Mouse (Mus musculus): ENCODE results near the gene Arf4. TPM values are rescaled to one million over a fixed set of nuclear protein-coding genes. Genes with fewer than 3 reads are reported as not detected.

Arf4 gene
- polyA plus RNA-seq (2017; shearing (Covaris generic)): 262 TPM

GRCm38 (mm10) chr14:26637851-26638707 lies at the start of gene Arf4:
Arf4 (plus strand) TSS chr14:26638074.

DNA sequence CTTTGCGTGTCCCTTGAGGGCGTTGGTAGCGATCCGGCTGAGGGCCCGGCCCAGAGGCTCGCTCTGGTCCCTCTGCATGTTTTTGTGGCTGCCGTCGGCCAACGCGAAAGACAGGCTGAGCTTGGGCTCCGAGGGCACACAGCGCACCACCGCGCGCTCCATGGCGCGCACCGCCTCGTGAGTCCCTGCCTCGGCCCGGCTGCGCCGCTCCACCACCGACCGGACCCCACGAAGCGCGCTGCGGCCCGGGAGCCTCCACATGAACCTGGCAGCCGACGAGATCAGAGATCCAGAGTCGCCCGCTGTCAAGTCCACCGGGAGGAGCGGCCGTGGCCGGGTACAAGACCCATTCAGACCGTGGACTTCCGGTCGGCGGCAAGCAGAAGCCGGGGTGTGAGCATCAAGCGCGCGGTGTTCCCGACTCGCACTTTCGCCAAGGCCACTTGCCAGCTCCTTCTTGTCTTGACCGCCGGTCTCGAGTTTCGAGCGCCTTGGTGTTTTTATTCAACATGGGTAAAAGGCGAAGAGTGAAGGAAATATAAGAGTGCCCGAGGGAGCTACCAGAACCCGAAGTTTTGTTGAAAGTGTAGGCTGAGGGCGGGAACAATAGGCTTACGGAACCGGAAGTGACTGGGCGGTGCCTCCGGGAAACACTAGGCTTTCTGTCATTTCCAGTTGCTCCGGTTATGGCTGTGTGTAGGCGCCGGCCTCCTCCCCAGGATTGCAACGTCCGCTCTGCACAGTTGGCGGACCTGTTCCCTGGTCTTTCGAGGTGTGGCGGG lies 31.6 kb downstream of the Arf4 start, which contains the start of gene Pde12:
Gene Pde12, minus strand, starts transcription at position 592 of the 782 bp plus-strand sequence.

GRCm38 (mm10) chr14:26692974-26693373 lies 55.1 kb downstream of the Arf4 start, which contains the start of gene Dnah12:
Dnah12 (plus strand) TSS chr14:26693274.

Other genes starting within 250 kb of the Arf4 start
- gene Slmap, start 103.1 kb upstream of the Arf4 start, polyA plus RNA-seq (2017; shearing (Covaris generic)): 11.7 TPM
- 6.7 TPM for gene Dennd6a, start 64.2 kb upstream of the Arf4 start, polyA plus RNA-seq (2017; shearing (Covaris generic))
- gene Pde12, start 31.8 kb downstream of the Arf4 start, polyA plus RNA-seq (2017; shearing (Covaris generic)): 6.9 TPM
- 0.04 TPM for gene Dnah12, start 55.2 kb downstream of the Arf4 start, polyA plus RNA-seq (2017; shearing (Covaris generic))